Mouse (Mus musculus) embryo, embryonic 11 days (tissue): ENCODE results near the gene Map1lc3a.

Experiments
- DNase-seq: peaks from one replicate; pipeline ENCODE4 v3.0.0-alpha.2; 2015

The Map1lc3a gene

GRCm38 (mm10) chr2:155276195-155276594 is at the start of gene Map1lc3a:
Map1lc3a (plus strand) TSS chr2:155276297.
- DNase-seq = peak; percentile 96

- peak; percentile 86 for DNase-seq
Observed at GRCm38 (mm10) chr2:155235746-155236361, 40.2 kb upstream of the Map1lc3a start.

GRCm38 (mm10) chr2:155236362-155236992 is 39.6 kb upstream of the Map1lc3a start, which contains the start of gene Dynlrb1:
Dynlrb1 (plus strand) TSS chr2:155236533.
- peak; percentile 97 for DNase-seq

- DNase-seq = peak; percentile 5
Observed at GRCm38 (mm10) chr2:155237276-155237675, 38.8 kb upstream of the Map1lc3a start.

- no peak for DNase-seq
Observed at GRCm38 (mm10) chr2:155240915-155241314, 35.2 kb upstream of the Map1lc3a start.

GRCm38 (mm10) chr2:155242296-155242855 is 33.7 kb upstream of the Map1lc3a start:
- DNase-seq = no peak

- DNase-seq = no peak
Observed at GRCm38 (mm10) chr2:155246231-155246630, 29.9 kb upstream of the Map1lc3a start.

GRCm38 (mm10) chr2:155248206-155248605 is 27.9 kb upstream of the Map1lc3a start:
- no peak for DNase-seq

- no peak for DNase-seq
Observed at GRCm38 (mm10) chr2:155248718-155249117, 27.4 kb upstream of the Map1lc3a start.

- DNase-seq = no peak
Observed at GRCm38 (mm10) chr2:155249588-155249987, 26.5 kb upstream of the Map1lc3a start.

GRCm38 (mm10) chr2:155265526-155265925 is 10.6 kb upstream of the Map1lc3a start:
- DNase-seq = no peak

- DNase-seq = no peak
Observed at GRCm38 (mm10) chr2:155266896-155267295, 9.2 kb upstream of the Map1lc3a start.

- DNase-seq = peak; percentile 15
Observed at GRCm38 (mm10) chr2:155271957-155272356, 4.1 kb upstream of the Map1lc3a start.

GRCm38 (mm10) chr2:155272396-155273170 is 3.5 kb upstream of the Map1lc3a start:
- DNase-seq = no peak

- DNase-seq = no peak
Observed at GRCm38 (mm10) chr2:155273603-155274002, 2.5 kb upstream of the Map1lc3a start.

- DNase-seq = peak; percentile 73
Observed at GRCm38 (mm10) chr2:155276621-155277175, 601 bp downstream of the Map1lc3a start.

GRCm38 (mm10) chr2:155277721-155278120 is 1.6 kb downstream of the Map1lc3a start:
- DNase-seq = no peak

GRCm38 (mm10) chr2:155278361-155278760 is 2.3 kb downstream of the Map1lc3a start:
- no peak for DNase-seq

- DNase-seq = no peak
Observed at GRCm38 (mm10) chr2:155279163-155279562, 3.1 kb downstream of the Map1lc3a start.

- no peak for DNase-seq
Observed at GRCm38 (mm10) chr2:155280116-155280515, 4.0 kb downstream of the Map1lc3a start.

- no peak for DNase-seq
Observed at GRCm38 (mm10) chr2:155283793-155284192, 7.7 kb downstream of the Map1lc3a start.

- no peak for DNase-seq
Observed at GRCm38 (mm10) chr2:155284647-155285046, 8.6 kb downstream of the Map1lc3a start.

- DNase-seq = no peak
Observed at GRCm38 (mm10) chr2:155285744-155286143, 9.6 kb downstream of the Map1lc3a start.
